Mouse (Mus musculus) CH12.LX (cell line): ENCODE results near the gene Ggact.

ENCODE experiments used
- CTCF ChIP-seq, 2 experiments: IDR thresholded peaks in 1 of 2; conservative IDR thresholded peaks in 1 of 2; 2 replicates each; pipeline ENCODE4 v1.5.1; 2011 to 2012; ENCODE audit warnings: low read depth in 2 of 2, low read length in 2 of 2, improper control_type of control experiment in 1 of 2, inconsistent platforms in 1 of 2, mild to moderate bottlenecking in 1 of 2, moderate library complexity in 1 of 2
- JUND ChIP-seq: conservative IDR thresholded peaks from 2 replicates; pipeline ENCODE4 v1.6.1; 2011; ENCODE audit warnings: low read depth, low read length, improper control_type of control experiment
- MAFK ChIP-seq: IDR thresholded peaks from 2 replicates; pipeline ENCODE4 v1.6.1; 2011; ENCODE audit warnings: low read length, improper control_type of control experiment; ENCODE audit not compliant: insufficient replicate concordance
- POLR2A ChIP-seq: IDR thresholded peaks from 2 replicates; pipeline ENCODE4 v1.6.1; 2011; ENCODE audit warnings: low read depth, mild to moderate bottlenecking, improper control_type of control experiment, low read length
- POLR2AphosphoS2 ChIP-seq: IDR thresholded peaks from 2 replicates; pipeline ENCODE4 v1.6.1; 2011; ENCODE audit warnings: low read depth, low read length, improper control_type of control experiment
- ZC3H11A ChIP-seq: IDR thresholded peaks from 2 replicates; pipeline ENCODE4 v1.6.1; 2012; ENCODE audit warnings: low read depth, mild to moderate bottlenecking, inconsistent platforms, low read length, improper control_type of control experiment
- ZKSCAN1 ChIP-seq: IDR thresholded peaks from 2 replicates; pipeline ENCODE4 v1.6.1; 2012; ENCODE audit warnings: low read depth, inconsistent platforms, low read length, improper control_type of control experiment, borderline replicate concordance

- TF ChIP-seq MAFK (no peak), CTCF (conservative IDR thresholded peaks at IDR 0.05 in 1 of 2, IDR thresholded peaks at IDR 0.05 in 1 of 2; ENCODE audit: low read depth in 2 of 2, low read length in 2 of 2) (no peak), JUND (no peak), POLR2A (no peak), POLR2AphosphoS2 (no peak), ZKSCAN1 (no peak), ZC3H11A (no peak)
Observed at GRCm38 (mm10) chr14:122834753-122835152, 78.8 kb downstream of the Ggact start.
